Mouse (Mus musculus): Measurements from ENCODE around the gene Gprin2. TPM values are rescaled to one million over a fixed set of nuclear protein-coding genes. Genes with fewer than 3 reads are reported as not detected.

The Gprin2 gene
- polyA plus RNA-seq, 1 experiment from 2014 or later = 0.46 TPM

DNA sequence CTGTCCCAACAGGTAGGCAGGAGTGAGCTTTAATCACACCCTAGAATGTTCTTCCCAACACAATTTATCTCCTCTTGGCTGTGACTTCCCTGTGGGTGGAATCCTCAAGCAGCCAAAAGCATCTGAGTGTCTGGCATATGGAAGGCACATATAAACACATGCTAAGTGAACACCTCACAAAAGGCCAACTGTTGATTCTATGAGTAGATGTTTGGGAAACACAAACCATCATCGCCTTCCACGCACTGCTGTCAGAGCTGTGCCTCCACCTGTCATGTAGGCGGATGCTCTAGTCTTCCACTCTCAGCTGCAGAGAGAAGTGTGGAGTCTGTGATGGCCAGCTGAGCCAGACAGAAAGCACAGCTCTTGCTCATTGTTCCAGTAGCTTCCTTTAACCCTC lies 22.1 kb downstream of the Gprin2 start:
- DNase-seq (ENCODE audit: low spot score) (no peak), ATAC-seq (ENCODE audit: low FRiP score, low TSS enrichment) (no peak)
- Histone ChIP-seq H3K4me3 (ENCODE audit: low read depth, low read length) (no peak overlapping the region), H3K9me3 (ENCODE audit: control insufficient read depth, low read length) (0 out of 2 replicates have a peak, but pooled peaks cover 3% of the 10 kb centered on the region), H3K27me3 (ENCODE audit: control insufficient read depth, insufficient read depth, low read length) (no peaks in the 10 kb centered on the region), H3K4me2 (replicated peaks; ENCODE audit: low read depth) (no peak overlapping the region), H3K9ac (ENCODE audit: low read length) (no peak overlapping the region), H3K4me1 (replicated peaks; ENCODE audit: control insufficient read depth, insufficient read depth) (no peaks in the 10 kb centered on the region), H3K36me3 (ENCODE audit: control insufficient read depth, insufficient read depth, low read length) (no peaks in the 10 kb centered on the region), H3K27ac (replicated peaks) (no peak overlapping the region)
- 71% methylated on average over 3 of the region's 3 CpGs for WGBS
- TF ChIP-seq CTCF (IDR thresholded peaks at IDR 0.05; ENCODE audit: low read depth) (no peak), EP300 (optimal IDR thresholded peaks at IDR 0.05) (no peak)

DNA sequence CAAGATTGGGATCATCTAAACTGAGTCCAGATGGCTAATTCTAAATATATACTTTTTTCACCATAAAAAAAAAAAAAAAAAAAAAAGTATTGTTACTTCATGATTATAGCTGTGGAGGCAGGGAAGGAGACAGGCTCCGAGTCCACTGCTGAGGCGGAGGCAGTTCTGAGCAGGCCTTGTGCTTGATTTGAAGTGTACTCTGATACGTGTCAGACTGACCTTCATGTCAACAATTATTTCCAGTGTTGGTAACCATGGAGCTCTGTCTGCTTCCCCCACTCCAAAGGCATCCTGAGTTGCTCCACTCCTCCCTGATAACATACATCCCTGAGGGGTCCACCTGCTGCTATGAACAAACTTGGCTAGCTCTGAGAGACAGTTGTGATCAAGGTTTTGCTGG lies 30.3 kb downstream of the Gprin2 start:
- no peak for ATAC-seq (ENCODE audit: low FRiP score, low TSS enrichment)
- DNase-seq (ENCODE audit: low spot score) = no peak
- H3K36me3 ChIP-seq (ENCODE audit: control insufficient read depth, insufficient read depth, low read length) = no peaks in the 10 kb centered on the region
- no peaks in the 10 kb centered on the region for H3K27me3 ChIP-seq (ENCODE audit: control insufficient read depth, insufficient read depth, low read length)
- H3K4me2 ChIP-seq (replicated peaks; ENCODE audit: low read depth) = no peak overlapping the region
- H3K9ac ChIP-seq (ENCODE audit: low read length) = no peak overlapping the region
- H3K9me3 ChIP-seq (ENCODE audit: control insufficient read depth, low read length) = no peaks in the 10 kb centered on the region
- 81% methylated on average over 3 of the region's 3 CpGs for WGBS
- no peak overlapping the region for H3K27ac ChIP-seq (replicated peaks)
- no peak for TF ChIP-seq CTCF (IDR thresholded peaks at IDR 0.05; ENCODE audit: low read depth)
- no peak for TF ChIP-seq EP300 (optimal IDR thresholded peaks at IDR 0.05)
- H3K4me3 ChIP-seq (ENCODE audit: low read depth, low read length) = no peak overlapping the region
- no peaks in the 10 kb centered on the region for H3K4me1 ChIP-seq (replicated peaks; ENCODE audit: control insufficient read depth, insufficient read depth)

DNA sequence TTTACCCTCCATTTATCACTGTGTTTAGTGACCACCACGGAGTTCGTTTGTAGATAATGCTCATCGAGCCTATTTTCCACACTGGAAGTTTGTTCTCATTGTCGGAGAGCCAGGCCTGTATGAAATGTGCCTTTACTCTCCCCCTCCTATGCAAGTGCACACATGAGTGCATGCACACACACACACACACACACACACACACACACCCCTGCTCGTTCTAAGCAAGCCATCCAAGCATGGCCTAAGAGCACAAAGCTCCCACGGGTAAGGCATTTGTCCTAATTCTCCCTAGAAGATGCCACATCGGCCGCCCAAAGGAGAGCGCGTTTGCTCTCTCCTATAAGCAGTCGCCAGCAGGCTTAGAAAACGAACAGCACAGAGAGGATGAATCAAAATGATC lies 45.7 kb downstream of the Gprin2 start:
- H3K9ac ChIP-seq (ENCODE audit: low read length) = no peak overlapping the region
- H3K4me2 ChIP-seq (replicated peaks; ENCODE audit: low read depth) = no peak overlapping the region
- H3K27me3 ChIP-seq (ENCODE audit: control insufficient read depth, insufficient read depth, low read length) = 0 out of 2 replicates have a peak, but pooled peaks cover 3% of the 10 kb centered on the region
- TF ChIP-seq EP300 (optimal IDR thresholded peaks at IDR 0.05) (no peak), CTCF (IDR thresholded peaks at IDR 0.05; ENCODE audit: low read depth) (no peak)
- ATAC-seq (ENCODE audit: low FRiP score, low TSS enrichment) = no peak
- H3K4me1 ChIP-seq (replicated peaks; ENCODE audit: control insufficient read depth, insufficient read depth) = no peaks in the 10 kb centered on the region; the same call in 1 of the 2 replicates
- H3K4me3 ChIP-seq (ENCODE audit: low read depth, low read length) = no peak overlapping the region
- DNase-seq (ENCODE audit: low spot score) = no peak
- no peak overlapping the region for H3K27ac ChIP-seq (replicated peaks)
- 73% methylated on average over 12 of the region's 12 CpGs for WGBS
- no peaks in the 10 kb centered on the region for H3K9me3 ChIP-seq (ENCODE audit: control insufficient read depth, low read length)
- H3K36me3 ChIP-seq (ENCODE audit: control insufficient read depth, insufficient read depth, low read length) = no peaks in the 10 kb centered on the region

DNA sequence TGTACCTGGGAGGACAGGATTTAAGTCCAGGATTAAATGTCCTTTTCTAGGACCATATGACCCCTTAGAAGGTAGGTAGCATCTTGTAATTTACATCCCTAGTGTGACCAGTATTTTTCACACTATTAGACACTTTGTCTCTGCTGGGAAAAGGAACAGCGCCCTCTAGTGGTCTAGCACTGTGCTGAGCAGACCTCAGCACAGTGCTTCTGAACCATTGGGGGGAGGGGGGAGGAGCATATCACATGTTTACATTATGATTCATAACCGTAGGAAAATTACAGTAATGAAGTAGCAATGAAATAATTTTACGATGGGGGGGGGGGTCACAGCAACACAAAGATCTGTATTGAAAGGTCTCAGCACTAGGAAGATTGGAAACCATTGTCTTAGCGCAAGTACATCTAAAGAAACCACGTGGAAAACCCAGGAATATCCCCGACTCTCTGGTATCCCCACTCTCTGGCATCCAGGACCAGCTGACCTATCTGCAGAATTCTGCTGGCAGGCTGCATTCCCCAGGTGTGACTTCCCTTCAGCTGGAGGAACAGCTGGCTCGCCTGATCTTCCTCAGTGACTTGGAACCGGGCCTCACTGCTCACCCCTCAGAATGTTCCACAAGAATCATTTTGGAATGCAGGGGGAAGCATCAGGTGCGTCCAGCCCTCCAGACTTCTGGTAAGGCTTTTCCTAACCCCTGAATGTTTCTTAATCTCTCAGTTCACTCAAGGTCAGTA lies 46.7 kb downstream of the Gprin2 start:
- Histone ChIP-seq H3K9me3 (ENCODE audit: control insufficient read depth, low read length) (no peaks in the 10 kb centered on the region), H3K27ac (replicated peaks) (no peak overlapping the region), H3K36me3 (ENCODE audit: control insufficient read depth, insufficient read depth, low read length) (no peaks in the 10 kb centered on the region), H3K27me3 (ENCODE audit: control insufficient read depth, insufficient read depth, low read length) (0 out of 2 replicates have a peak, but pooled peaks cover 3% of the 10 kb centered on the region), H3K9ac (ENCODE audit: low read length) (no peak overlapping the region), H3K4me1 (replicated peaks; ENCODE audit: control insufficient read depth, insufficient read depth) (no peaks in the 10 kb centered on the region; the same call in 1 of the 2 replicates), H3K4me2 (replicated peaks; ENCODE audit: low read depth) (no peak overlapping the region), H3K4me3 (ENCODE audit: low read depth, low read length) (no peak overlapping the region)
- ATAC-seq (ENCODE audit: low FRiP score, low TSS enrichment) (peak; percentile 83), DNase-seq (ENCODE audit: low spot score) (peak; percentile 65)
- TF ChIP-seq EP300 (optimal IDR thresholded peaks at IDR 0.05) (no peak), CTCF (IDR thresholded peaks at IDR 0.05; ENCODE audit: low read depth) (peak; percentile 90)
- 45% methylated on average over 9 of the region's 9 CpGs for WGBS

DNA sequence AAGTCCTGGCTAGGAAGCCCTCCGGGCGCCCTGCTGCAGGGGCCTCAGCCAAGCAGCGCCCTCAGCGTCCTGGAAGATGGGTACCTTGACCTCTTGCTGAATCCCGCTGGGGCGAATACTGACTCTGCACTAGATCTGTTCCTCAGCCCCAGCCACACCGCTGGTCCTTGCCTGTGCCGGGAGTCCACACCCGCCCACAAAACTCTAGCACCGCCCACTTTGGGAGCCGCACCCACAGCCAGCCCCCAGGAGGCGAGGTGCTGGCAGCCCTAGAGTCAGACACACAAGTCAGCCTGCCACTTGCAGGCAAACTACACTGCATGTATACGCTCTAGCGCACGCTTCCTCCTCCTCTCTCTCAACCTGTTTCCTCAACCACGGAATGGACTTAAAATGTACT lies 49.1 kb downstream of the Gprin2 start, which contains the start of gene Npy4r:
TSS of gene Npy4r (minus strand) at position 148 of the 400 bp plus-strand sequence.
- Histone ChIP-seq H3K4me3 (ENCODE audit: low read depth, low read length) (no peak within 1 kb of the TSS), H3K4me1 (replicated peaks; ENCODE audit: control insufficient read depth, insufficient read depth) (no peaks in the 10 kb centered on the region; the same call in 1 of the 2 replicates), H3K4me2 (replicated peaks; ENCODE audit: low read depth) (peak within 1 kb of the TSS; percentile 26), H3K27me3 (ENCODE audit: control insufficient read depth, insufficient read depth, low read length) (0 out of 2 replicates have a peak, but pooled peaks cover 3% of the 10 kb centered on the region), H3K36me3 (ENCODE audit: control insufficient read depth, insufficient read depth, low read length) (no peaks in the 10 kb centered on the region), H3K9me3 (ENCODE audit: control insufficient read depth, low read length) (no peaks in the 10 kb centered on the region), H3K27ac (replicated peaks) (no peak within 1 kb of the TSS), H3K9ac (ENCODE audit: low read length) (no peak within 1 kb of the TSS)
- ATAC-seq (ENCODE audit: low FRiP score, low TSS enrichment) (peak; percentile 89), DNase-seq (ENCODE audit: low spot score) (peak; percentile 88)
- TF ChIP-seq CTCF (IDR thresholded peaks at IDR 0.05; ENCODE audit: low read depth) (peak; percentile 45), EP300 (optimal IDR thresholded peaks at IDR 0.05) (no peak)
- 9% methylated on average over 16 of the region's 16 CpGs for WGBS

DNA sequence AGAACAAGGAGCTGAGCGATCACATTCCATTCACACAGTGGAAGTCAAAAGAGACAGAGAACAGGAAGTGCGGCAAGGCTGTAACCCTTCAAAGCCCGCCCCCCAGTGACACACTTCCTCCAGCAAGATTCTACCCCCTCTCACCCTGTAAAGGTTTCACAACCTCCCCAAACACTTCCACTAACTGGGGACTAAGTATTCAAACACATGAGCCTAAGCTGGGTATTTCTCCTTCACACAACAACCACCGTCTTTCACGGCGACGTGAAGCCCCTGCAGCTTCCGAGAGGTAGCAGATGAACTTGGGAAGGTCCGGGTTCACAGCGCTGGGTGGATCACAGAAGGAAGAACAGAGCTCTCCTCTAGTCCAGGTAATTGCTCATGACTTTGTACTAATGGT lies 58.5 kb downstream of the Gprin2 start:
- Histone ChIP-seq H3K27me3 (ENCODE audit: control insufficient read depth, insufficient read depth, low read length) (no peaks in the 10 kb centered on the region), H3K27ac (replicated peaks) (no peak overlapping the region), H3K9ac (ENCODE audit: low read length) (no peak overlapping the region), H3K4me2 (replicated peaks; ENCODE audit: low read depth) (no peak overlapping the region), H3K4me1 (replicated peaks; ENCODE audit: control insufficient read depth, insufficient read depth) (no peaks in the 10 kb centered on the region), H3K9me3 (ENCODE audit: control insufficient read depth, low read length) (no peaks in the 10 kb centered on the region), H3K36me3 (ENCODE audit: control insufficient read depth, insufficient read depth, low read length) (no peaks in the 10 kb centered on the region), H3K4me3 (ENCODE audit: low read depth, low read length) (no peak overlapping the region)
- no peak for TF ChIP-seq EP300 (optimal IDR thresholded peaks at IDR 0.05)
- no peak for TF ChIP-seq CTCF (IDR thresholded peaks at IDR 0.05; ENCODE audit: low read depth)
- ATAC-seq (ENCODE audit: low FRiP score, low TSS enrichment) (no peak), DNase-seq (ENCODE audit: low spot score) (no peak)
- WGBS = 94% methylated on average over 10 of the region's 10 CpGs
